Mouse (Mus musculus) layer of hippocampus, adult 18-20 months (tissue): ENCODE results near the gene Pfdn5. TPM values are rescaled to one million over a fixed set of nuclear protein-coding genes. Genes with fewer than 3 reads are reported as not detected.
"Not testable (repeated sequence)": the region's sequence is repeated elsewhere in the genome, so short reads cannot be mapped to it uniquely, and the experiment has no call there.

ENCODE experiments used
- DNase-seq, 2 experiments: peaks; one replicate each; pipeline ENCODE4 v3.0.0; 2022; ENCODE audit warnings: low spot score in 2 of 2
- total RNA-seq, 2 experiments: library from RNA; stranded (reverse); gene quantifications; 2 replicates each; pipeline ENCODE4 v1.2.3; 2021

Gene Pfdn5
- total RNA-seq, 2 experiments from 2014 or later: 469 to 474 TPM

DNA sequence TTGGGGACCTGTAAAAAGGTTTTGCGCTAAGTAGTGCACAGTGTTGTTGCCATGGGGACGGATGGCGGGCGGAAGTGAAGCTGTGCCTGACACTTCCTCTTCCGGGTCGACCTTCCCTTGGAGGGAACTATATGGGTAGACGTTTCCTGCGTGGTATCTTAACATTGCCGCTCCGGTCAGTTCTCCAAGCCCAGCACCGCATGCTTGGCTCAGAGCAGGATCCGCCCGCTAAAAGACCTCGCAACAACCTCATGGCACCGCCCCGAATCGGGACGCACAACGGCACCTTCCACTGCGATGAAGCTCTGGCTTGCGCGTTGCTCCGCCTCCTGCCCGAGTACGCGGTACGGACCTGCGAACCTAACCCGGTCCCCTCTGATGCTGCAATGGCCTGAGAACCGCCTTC is 5.7 kb downstream of the Pfdn5 start, which contains the start of gene Myg1:
Myg1 (plus strand) TSS at position 100 of the 406 bp plus-strand sequence.
- DNase-seq: peak; percentile 77 to 90

GRCm38 (mm10) chr15:102335254-102335653 is 9.3 kb downstream of the Pfdn5 start:
- DNase-seq: no peak

DNA sequence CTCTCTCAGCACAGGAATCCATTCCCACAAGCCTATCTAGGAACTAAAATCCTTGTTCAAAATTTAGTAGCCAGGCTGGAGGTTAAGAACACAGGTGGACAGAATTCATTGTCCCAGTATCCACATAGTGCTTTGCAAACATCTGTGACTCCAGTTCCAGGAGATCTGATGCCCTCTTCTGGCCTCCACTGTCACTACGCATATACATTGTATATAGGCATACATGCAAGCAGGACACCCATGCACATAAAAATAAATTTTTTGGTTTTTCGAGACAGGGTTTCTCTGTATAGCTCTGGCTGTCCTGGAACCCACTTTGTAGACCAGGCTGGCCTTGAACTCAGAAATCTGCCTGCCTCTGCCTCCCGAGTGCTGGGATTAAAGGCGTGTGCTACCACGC is 10.0 kb downstream of the Pfdn5 start:
- not testable (repeated sequence) for DNase-seq

DNA sequence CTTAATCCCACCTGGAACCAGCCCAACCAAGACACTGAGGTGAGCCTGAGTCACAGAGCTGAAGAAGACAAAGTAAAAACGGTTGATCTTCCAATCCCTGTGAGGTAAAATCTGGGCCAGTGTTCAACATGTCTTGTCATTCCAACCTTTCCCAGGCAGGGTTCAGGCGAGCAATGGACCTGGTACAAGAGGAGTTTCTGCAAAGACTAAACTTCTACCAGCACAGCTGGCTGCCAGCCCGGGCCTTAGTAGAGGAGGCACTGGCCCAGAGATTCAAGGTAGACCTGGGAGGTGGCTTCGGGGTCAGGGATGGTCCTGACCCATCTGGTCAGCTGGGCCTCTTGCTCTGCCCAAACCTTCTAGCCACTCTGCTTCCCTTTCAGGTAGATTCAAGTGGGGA is 11.0 kb downstream of the Pfdn5 start:
- DNase-seq: no peak

DNA sequence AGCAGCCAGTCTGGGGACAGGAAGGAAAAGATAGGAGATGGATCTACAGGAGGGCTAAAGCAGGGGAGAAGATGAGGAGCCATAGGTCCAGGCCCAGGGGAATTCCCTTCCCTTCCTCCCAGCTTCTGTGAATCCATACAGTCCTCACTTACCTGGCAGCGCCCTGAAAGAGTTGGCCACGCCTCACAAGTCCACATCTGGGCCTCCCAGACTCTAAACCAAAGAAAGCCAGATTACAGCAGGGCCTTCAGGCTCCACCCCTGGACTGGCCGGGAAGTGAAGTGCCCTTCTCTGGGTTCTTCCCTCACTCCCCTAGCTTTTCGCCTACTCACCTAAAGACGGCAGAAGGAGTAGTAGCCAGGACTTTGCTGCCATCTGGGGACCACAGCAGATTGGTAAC is 13.7 kb downstream of the Pfdn5 start:
- no peak for DNase-seq

DNA sequence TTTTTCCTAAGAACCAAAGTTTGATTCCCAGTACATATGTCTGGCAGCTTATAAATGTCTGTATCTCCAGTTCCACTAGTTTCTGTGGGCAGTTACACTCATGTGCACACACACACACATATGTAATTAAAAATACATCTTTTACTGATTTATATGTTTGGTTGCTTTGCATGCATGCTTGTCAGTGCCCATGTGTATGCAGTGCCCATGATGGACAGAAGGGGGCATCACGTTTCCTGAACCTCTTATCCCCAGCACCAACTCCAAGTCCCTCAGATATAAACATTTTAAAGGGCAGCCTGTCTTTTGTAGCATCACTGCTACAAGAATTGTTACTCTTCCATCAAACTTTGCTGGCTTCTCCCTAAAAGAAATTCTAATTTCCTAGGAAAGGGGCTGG is 15.7 kb downstream of the Pfdn5 start:
- DNase-seq: peak in 1 of 2 experiments; percentile 58

DNA sequence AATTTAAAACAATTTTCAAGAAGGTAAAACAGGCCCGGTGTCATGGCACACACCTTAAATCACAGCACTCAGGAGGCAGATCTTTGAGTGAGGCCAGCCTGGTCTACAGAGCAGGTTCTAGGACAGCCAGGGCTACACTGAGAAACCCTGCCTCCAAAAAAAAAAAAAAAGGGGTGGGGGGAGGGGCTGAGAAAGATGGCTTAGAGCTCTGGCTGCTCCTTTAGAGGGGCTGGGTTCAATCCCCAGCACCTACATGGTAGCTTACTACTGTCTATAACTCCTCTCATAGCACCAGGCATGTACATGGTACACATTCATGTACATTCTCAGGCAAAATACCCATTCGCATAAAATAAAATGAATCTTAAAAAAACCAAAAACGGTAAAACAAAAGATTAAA is 18.6 kb downstream of the Pfdn5 start:
- DNase-seq: no peak

DNA sequence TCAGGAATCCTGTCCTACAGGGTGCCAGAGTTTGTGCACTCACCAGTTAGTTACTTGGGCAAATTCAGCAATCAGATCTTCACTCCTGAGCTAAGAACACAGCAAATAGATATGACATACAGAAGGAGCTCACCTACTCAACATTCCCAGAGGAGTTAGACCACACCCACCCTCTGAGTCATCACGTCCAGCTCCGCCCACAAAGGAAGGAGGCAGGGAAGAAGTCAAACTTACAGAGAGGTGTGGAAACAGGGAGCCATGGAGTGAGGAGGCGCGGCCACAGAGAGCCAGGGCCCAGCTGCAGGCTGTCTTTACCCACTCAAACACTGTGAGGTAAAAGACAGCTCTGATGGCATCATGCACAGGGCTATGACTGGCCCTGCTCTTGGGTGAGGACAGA is 20.5 kb downstream of the Pfdn5 start:
- DNase-seq: no peak

DNA sequence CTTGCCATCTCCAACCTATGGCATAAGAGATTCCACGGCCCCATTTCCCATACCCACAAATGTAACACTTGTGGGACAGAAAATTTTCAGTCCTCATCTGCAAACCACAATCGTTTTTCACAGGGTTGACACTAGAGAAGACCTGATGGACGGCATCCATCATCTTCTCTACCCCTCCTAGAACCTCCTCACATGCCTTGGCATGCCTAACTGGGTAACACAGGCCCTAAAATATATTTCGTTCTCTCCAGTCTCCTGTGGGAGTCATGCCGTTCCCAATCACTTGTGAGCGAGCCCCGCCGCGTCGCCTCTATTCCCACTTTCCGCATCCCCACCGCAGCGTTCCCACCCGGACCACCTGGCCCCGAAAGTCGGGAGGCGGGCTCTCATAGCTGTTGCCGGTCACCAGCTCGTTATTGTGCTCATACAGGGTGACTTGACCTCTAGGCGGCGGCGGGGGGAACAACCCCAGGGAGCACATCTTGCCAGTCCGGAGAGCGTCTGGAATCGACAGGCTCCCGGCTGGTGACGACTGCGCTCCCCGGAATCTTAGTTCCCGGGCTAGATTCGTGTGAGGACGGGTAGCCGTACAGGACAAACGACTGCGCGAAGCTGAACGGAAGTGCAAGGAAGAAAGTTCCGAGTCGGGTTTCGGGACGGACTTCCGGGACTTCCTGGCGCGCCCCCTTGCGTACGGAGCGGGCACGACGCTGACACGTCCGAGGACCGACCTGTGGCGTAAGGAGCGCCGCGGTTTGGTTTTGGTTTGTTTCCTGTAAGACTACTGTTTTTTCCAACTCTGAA is 24.4 kb downstream of the Pfdn5 start, which contains the start of gene Aaas:
Aaas (minus strand) TSS at position 634 of the 804 bp plus-strand sequence.
- peak; percentile 90 to 97 for DNase-seq

- DNase-seq: no peak
Measured at GRCm38 (mm10) chr15:102350942-102351291, 25.0 kb downstream of the Pfdn5 start.

GRCm38 (mm10) chr15:102352177-102352576 is 26.3 kb downstream of the Pfdn5 start:
- no peak for DNase-seq

GRCm38 (mm10) chr15:102353986-102354385 is 28.1 kb downstream of the Pfdn5 start:
- no peak for DNase-seq

DNA sequence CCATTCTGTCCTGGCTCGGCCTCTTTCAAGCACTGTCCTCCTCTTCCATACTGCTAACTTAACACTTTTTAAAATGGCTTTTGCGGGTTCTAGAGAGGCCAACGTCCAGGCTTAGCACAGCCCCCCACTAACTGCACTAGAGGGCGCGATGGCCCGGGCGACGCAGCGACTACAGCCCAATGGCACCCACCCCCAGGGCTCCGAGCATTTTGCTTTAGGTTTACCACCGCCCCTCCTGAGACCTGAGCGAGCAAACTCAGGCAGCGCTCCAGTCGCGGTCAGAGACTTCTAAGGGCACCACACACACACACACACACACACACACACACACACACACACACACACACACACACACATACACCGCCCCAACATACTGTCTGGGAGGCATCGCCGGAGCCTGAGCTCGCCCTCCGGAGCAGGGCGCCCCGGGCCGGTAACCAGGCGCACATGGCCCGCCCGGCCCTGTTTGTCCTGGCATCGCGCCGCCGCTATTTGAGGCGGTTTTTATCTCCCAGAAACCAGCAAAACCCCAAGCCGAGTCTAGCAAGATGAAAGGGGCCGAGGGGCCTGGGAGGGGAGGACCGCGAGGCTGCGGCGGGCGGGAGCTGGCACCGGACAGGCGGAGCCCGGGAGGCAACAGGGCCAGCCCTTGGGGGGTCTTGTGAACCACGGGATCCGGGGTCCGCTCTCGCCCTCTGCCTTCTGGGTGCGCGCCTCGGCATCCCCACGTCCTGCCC is 29.4 kb downstream of the Pfdn5 start:
- peak in 1 of 2 experiments; percentile 42 for DNase-seq

GRCm38 (mm10) chr15:102355871-102356441 is 30.0 kb downstream of the Pfdn5 start:
- peak; percentile 37 to 60 for DNase-seq

DNA sequence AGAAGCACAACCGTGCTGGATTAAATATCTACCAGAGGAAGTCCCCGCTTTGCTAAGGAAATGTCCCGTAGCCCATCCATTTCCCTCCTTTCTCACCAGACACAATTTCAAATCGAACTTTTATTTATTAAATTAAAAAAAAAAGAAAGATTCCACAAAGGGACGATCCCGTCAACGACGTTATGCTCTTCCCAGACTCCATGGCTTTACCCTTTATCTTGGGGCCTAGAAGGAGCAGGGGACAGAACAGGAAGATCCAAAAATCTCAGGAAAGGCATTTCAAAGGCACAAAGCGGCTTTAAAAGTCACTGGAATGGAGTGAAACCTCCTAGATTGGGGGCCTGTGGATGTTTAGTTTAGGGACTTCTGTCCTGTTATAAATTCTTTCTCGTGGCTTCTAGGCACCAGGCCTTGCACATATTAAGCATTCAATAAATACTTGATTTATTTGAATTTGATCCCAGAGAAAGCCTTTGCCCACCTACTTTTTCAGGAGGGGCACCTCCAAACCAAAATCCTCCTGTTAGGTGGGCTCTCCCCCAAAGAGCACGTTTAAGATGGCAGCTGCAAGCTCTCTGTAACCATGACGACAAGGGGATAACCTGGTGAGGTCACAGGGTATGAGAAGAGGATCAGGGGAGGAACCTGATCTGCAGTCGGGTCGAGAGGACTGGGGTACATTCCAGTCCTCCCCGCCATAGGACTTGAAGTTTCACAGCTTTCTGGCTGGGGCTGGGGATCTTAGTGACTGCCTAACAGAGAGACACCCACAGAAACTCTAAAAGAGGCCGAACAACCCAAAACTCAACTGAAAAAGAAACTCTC is 30.8 kb downstream of the Pfdn5 start:
- DNase-seq: no peak

- DNase-seq: no peak
Measured at GRCm38 (mm10) chr15:102358126-102358525, 32.2 kb downstream of the Pfdn5 start.

DNA sequence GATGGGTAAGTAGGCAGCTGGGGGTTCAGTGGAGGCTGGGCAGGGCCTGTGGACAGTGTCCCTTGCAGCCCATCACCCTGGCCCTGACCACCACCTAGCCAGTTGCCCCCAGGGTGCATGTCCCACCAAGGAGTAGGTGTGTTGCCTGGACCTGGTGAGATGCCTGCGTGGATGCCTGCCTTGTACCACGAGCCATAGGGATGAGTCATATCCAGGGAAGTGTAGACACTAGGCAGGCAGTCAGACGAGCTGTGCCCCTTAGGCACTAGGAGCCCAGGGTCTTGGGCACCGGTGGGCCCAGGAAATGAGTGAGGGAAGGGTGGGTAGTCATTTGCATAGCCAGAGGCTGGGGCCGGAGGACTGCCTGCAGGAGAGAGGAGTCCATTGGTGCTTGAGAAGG is 32.9 kb downstream of the Pfdn5 start:
- DNase-seq: no peak

- no peak for DNase-seq
Measured at GRCm38 (mm10) chr15:102362648-102363047, 36.7 kb downstream of the Pfdn5 start.

- DNase-seq: no peak
Measured at GRCm38 (mm10) chr15:102364678-102365077, 38.8 kb downstream of the Pfdn5 start.

- DNase-seq: no peak
Measured at GRCm38 (mm10) chr15:102366238-102366637, 40.3 kb downstream of the Pfdn5 start.

DNA sequence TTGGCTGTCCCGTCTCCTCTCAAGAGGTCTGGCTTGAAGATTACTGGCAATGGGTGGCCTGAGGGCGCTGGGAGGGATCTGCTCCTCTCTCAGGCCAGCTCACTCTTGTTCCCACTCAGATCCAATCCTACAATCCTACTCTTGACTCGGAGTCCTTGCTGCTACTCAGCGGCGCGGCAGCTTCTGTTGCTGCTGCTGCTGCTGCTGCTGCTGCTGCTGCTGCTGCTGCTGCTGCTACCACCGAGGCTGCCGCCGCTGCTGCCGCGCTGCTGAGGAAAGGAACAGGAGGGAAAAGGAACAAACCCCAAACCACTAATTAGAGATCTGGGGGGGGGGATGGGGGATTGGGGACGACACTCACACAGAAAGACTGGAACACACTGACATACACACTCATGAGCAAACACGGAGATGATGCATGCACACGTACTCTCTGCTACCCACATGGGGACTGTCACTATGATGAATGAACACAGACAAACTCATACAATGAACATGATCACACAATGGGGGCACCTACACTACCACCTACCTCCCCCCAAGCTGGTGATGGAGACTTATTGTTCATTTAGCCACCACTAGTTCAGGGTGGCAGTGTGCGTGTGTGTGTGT is 40.9 kb downstream of the Pfdn5 start, which contains the start of gene Sp7:
Sp7 (minus strand) TSS at position 450 of the 612 bp plus-strand sequence.
- no peak for DNase-seq
